8 mouse cellular contexts compared by ENCODE assay signal in genomic region chr16:35517976-35518951, GRCm38 (mm10). TPM values are rescaled to one million over a fixed set of nuclear protein-coding genes. Genes with fewer than 3 reads are reported as not detected.
DNase-seq lines count a peak whose midpoint lies in the region; ATAC-seq and TF ChIP-seq lines count a peak whose summit lies in the region.
"Had no signal": no experiment of that assay in that cellular context is flagged by ENCODE, and none has a peak within 500 bp of the region (broad histone marks: within the 10 kb centered on the region; RNA-seq: fewer than 3 reads in every experiment).

No protein-coding gene starts in this region.

- DNase-seq in hindbrain, embryonic 10.5 days (ENCODE audit: low spot score), result no peak
- no peak for DNase-seq in hindbrain, postnatal 0 days (ENCODE audit: low spot score)
- DNase-seq in hindbrain, embryonic 14.5 days (ENCODE audit: low spot score), result peak; percentile 29
- DNase-seq in kidney, postnatal 36 days, result peak; percentile 80 to 82
- no peak for DNase-seq in cerebellum, adult 8-10 months

- H3K27me3 ChIP-seq in hindbrain, embryonic 10.5 days (ENCODE audit: insufficient read depth, poor library complexity, severe bottlenecking), result 0 out of 2 replicates have a peak, but pooled peaks cover 16% of the 10 kb centered on the region
- H3K27me3 ChIP-seq in hindbrain, postnatal 0 days (ENCODE audit: insufficient read depth, low read length), result no peaks in the 10 kb centered on the region
- H3K27me3 ChIP-seq in hindbrain, embryonic 14.5 days (ENCODE audit: control insufficient read depth, insufficient read depth, low read length), result no peaks in the 10 kb centered on the region
- no peaks in the 10 kb centered on the region for H3K27me3 ChIP-seq in neural tube, embryonic 14.5 days (ENCODE audit: control insufficient read depth, insufficient read depth, low read length)

- 78% methylated on average over 23 of the region's 23 CpGs for WGBS in hindbrain, embryonic 10.5 days
- WGBS in hindbrain, postnatal 0 days, result 58% methylated on average over 23 of the region's 23 CpGs
- 59% methylated on average over 23 of the region's 23 CpGs for WGBS in hindbrain, embryonic 14.5 days
- 38% methylated on average over 23 of the region's 23 CpGs for WGBS in neural tube, embryonic 14.5 days

- H3K9me3 ChIP-seq in hindbrain, embryonic 10.5 days, result no peaks in the 10 kb centered on the region
- no peaks in the 10 kb centered on the region for H3K9me3 ChIP-seq in hindbrain, postnatal 0 days (ENCODE audit: low read length)
- H3K9me3 ChIP-seq in hindbrain, embryonic 14.5 days (ENCODE audit: control insufficient read depth, low read length), result no peaks in the 10 kb centered on the region
- H3K9me3 ChIP-seq in neural tube, embryonic 14.5 days (ENCODE audit: control insufficient read depth, low read length), result no peaks in the 10 kb centered on the region

- H3K4me2 ChIP-seq in hindbrain, postnatal 0 days (ENCODE audit: low read depth, low read length), result no peak overlapping the region
- no peak overlapping the region for H3K4me2 ChIP-seq in hindbrain, embryonic 14.5 days (replicated peaks)
- H3K4me2 ChIP-seq in neural tube, embryonic 14.5 days (ENCODE audit: low read depth, low read length), result no peak overlapping the region

- H3K36me3 ChIP-seq in hindbrain, embryonic 10.5 days, result no peaks in the 10 kb centered on the region
- H3K36me3 ChIP-seq in hindbrain, postnatal 0 days (ENCODE audit: insufficient read depth, low read length), result no peaks in the 10 kb centered on the region
- H3K36me3 ChIP-seq in hindbrain, embryonic 14.5 days (replicated peaks; ENCODE audit: control insufficient read depth, insufficient read depth), result no peaks in the 10 kb centered on the region
- H3K36me3 ChIP-seq in neural tube, embryonic 14.5 days (ENCODE audit: control insufficient read depth, insufficient read depth, low read length), result no peaks in the 10 kb centered on the region

- ATAC-seq in hindbrain, postnatal 0 days, result no peak
- ATAC-seq in hindbrain, embryonic 14.5 days (ENCODE audit: low FRiP score), result no peak
- ATAC-seq in neural tube, embryonic 14.5 days (ENCODE audit: low read depth), result peak; percentile 54
- no peak for ATAC-seq in megakaryocyte, adult 5-6 weeks (ENCODE audit: poor library complexity, severe bottlenecking)

- TF ChIP-seq CTCF in hindbrain, postnatal 0 days (IDR thresholded peaks at IDR 0.05; ENCODE audit: low read depth), result no peak

- H3K4me3 ChIP-seq in hindbrain, embryonic 10.5 days, result no peak overlapping the region
- H3K4me3 ChIP-seq in hindbrain, postnatal 0 days (ENCODE audit: low read length), result no peak overlapping the region
- H3K4me3 ChIP-seq in hindbrain, embryonic 14.5 days (replicated peaks; ENCODE audit: low read length), result no peak overlapping the region
- H3K4me3 ChIP-seq in neural tube, embryonic 14.5 days (ENCODE audit: low read depth, low read length), result no peak overlapping the region

- H3K27ac ChIP-seq in hindbrain, embryonic 10.5 days, result 0 out of 2 replicates have a peak overlapping the region, but pooled peaks have one; percentile 3
- H3K27ac ChIP-seq in hindbrain, postnatal 0 days, result no peak overlapping the region
- H3K27ac ChIP-seq in hindbrain, embryonic 14.5 days, result no peak overlapping the region
- no peak overlapping the region; the same call in 1 of the 2 replicates for H3K27ac ChIP-seq in neural tube, embryonic 14.5 days (ENCODE audit: low read depth, low read length)

- H3K9ac ChIP-seq in hindbrain, postnatal 0 days (replicated peaks; ENCODE audit: low read length), result no peak overlapping the region
- no peak overlapping the region for H3K9ac ChIP-seq in hindbrain, embryonic 14.5 days
- 0 out of 2 replicates have a peak overlapping the region, but pooled peaks have one; percentile 25 for H3K9ac ChIP-seq in neural tube, embryonic 14.5 days (replicated peaks; ENCODE audit: low read depth, low read length)

- peaks cover 23% of the 10 kb centered on the region for H3K4me1 ChIP-seq in hindbrain, embryonic 10.5 days (replicated peaks)
- H3K4me1 ChIP-seq in hindbrain, postnatal 0 days (ENCODE audit: insufficient read depth, low read length), result no peaks in the 10 kb centered on the region
- H3K4me1 ChIP-seq in hindbrain, embryonic 14.5 days (replicated peaks; ENCODE audit: control insufficient read depth, insufficient read depth, low read length), result peaks cover 11% of the 10 kb centered on the region
- peaks cover 10% of the 10 kb centered on the region; the same call in 1 of the 2 replicates for H3K4me1 ChIP-seq in neural tube, embryonic 14.5 days (ENCODE audit: control insufficient read depth, insufficient read depth, low read length)

RNA-seq across cellular contexts. Expression of gene Sema5b, which starts 22.7 kb away (rescaled TPM):
- 45.7 and 57.8 TPM in 2 replicates for polyA plus RNA-seq in hindbrain, embryonic 10.5 days (2016; fragmentation: Nextera tagmentation; extraction: Ambion mirVana)
- total RNA-seq in hindbrain, postnatal 0 days (2014; rRNA removed), result 37.0 and 47.0 TPM in 2 replicates
- polyA plus RNA-seq in hindbrain, postnatal 0 days (2015; fragmentation: Nextera tagmentation; extraction: Ambion mirVana), result 12.3 and 14.8 TPM in 2 replicates
- 15.4 and 16.7 TPM in 2 replicates for polyA plus RNA-seq in hindbrain, embryonic 14.5 days (2014; fragmentation: Nextera tagmentation; extraction: Ambion mirVana)
- polyA plus RNA-seq in neural tube, embryonic 14.5 days (2014; fragmentation: Nextera tagmentation; extraction: Ambion mirVana), result 18.1 and 21.4 TPM in 2 replicates
- total RNA-seq in megakaryocyte, adult 5-6 weeks (2015), result not detected in 2 replicates
- not detected in 2 replicates for total RNA-seq in megakaryocyte, adult 5-6 weeks (2017)
- total RNA-seq: neutrophil, adult 5-6 weeks had no signal

RNA-seq across cellular contexts. Expression of gene Pdia5, which starts 27.6 kb away (rescaled TPM):
- 23.0 and 28.2 TPM in 2 replicates for polyA plus RNA-seq in hindbrain, embryonic 10.5 days (2016; fragmentation: Nextera tagmentation; extraction: Ambion mirVana)
- 1.4 and 5.5 TPM in 2 replicates for total RNA-seq in hindbrain, postnatal 0 days (2014; rRNA removed)
- polyA plus RNA-seq in hindbrain, postnatal 0 days (2015; fragmentation: Nextera tagmentation; extraction: Ambion mirVana), result 9.1 and 9.2 TPM in 2 replicates
- polyA plus RNA-seq in hindbrain, embryonic 14.5 days (2014; fragmentation: Nextera tagmentation; extraction: Ambion mirVana), result 6.8 and 8.3 TPM in 2 replicates
- polyA plus RNA-seq in neural tube, embryonic 14.5 days (2014; fragmentation: Nextera tagmentation; extraction: Ambion mirVana), result 3.2 and 7.4 TPM in 2 replicates
- total RNA-seq in megakaryocyte, adult 5-6 weeks (2015), result 4.7 and 8.8 TPM in 2 replicates
- total RNA-seq in megakaryocyte, adult 5-6 weeks (2017), result 2.8 and 4.3 TPM in 2 replicates
- total RNA-seq: neutrophil, adult 5-6 weeks had no signal

Comparison
In these comparisons a context has a peak if more than half of its experiments do, and no peak if none do; other contexts are left out.
1. DNase-seq: peak in hindbrain, embryonic 14.5 days (single experiment) and kidney, postnatal 36 days (2 of 2); none in hindbrain, embryonic 10.5 days (single experiment), hindbrain, postnatal 0 days (single experiment) and cerebellum, adult 8-10 months (single experiment).